Mouse (Mus musculus) cortical plate, adult 2 months (tissue): ENCODE measurements at regions not wholly inside any gene's neighbourhood (a gene's known extent, or its start where the extent isn't known, plus 50 kb on each side); places are given as distances from the start of the nearest gene placed in this dataset.

ENCODE experiments used
- CTCF ChIP-seq: fragments of 200-500 bp; IDR thresholded peaks from 2 replicates; pipeline ENCODE4 v1.5.1; 2011; ENCODE audit warnings: mild to moderate bottlenecking, control low read depth, low read length; ENCODE audit not compliant: insufficient read depth; ENCODE audit errors: extremely low read depth
- POLR2A ChIP-seq: fragments of 200-500 bp; IDR thresholded peaks from 2 replicates; pipeline ENCODE4 v1.6.1; 2011; ENCODE audit warnings: mild to moderate bottlenecking, low read length, control low read depth; ENCODE audit not compliant: insufficient read depth; ENCODE audit errors: extremely low read depth

GRCm38 (mm10) chr8:95988616-95989380 lies 100.5 kb upstream of the Got2 start:
- TF ChIP-seq POLR2A (no peak), CTCF (no peak)
